Mouse (Mus musculus) intestine, embryonic 14.5 days (tissue): ENCODE results near the gene Slc2a1. TPM values are rescaled to one million over a fixed set of nuclear protein-coding genes. Genes with fewer than 3 reads are reported as not detected.
A peak's percentile ranks its signal among the peaks of the same experiment; 100 is the strongest.

Source experiments
- ATAC-seq: fragments of 200-750 bp; cut with Nextera tagmentation; replicated peaks from 2 replicates; pipeline ENCODE4 v1.8.0; 2017; ENCODE audit warnings: low read depth, moderate number of reproducible peaks, moderate TSS enrichment, moderate library complexity; ENCODE audit not compliant: low FRiP score, low TSS enrichment
- DNase-seq: peaks from one replicate; pipeline ENCODE4 v3.0.0-alpha.2; 2018; ENCODE audit warnings: low spot score
- H3K27ac ChIP-seq: fragments of 300-500 bp; sonication (generic); 2 replicates; pipeline ENCODE4 v1.5.1; 2014; ENCODE audit warnings: low read depth, mild to moderate bottlenecking, control low read depth
- H3K27me3 ChIP-seq: fragments of 300-500 bp; sonication (generic); replicated peaks from 2 replicates; pipeline ENCODE4 v1.6.1; 2014; ENCODE audit warnings: low read length, control low read depth; ENCODE audit not compliant: control insufficient read depth, insufficient read depth
- H3K36me3 ChIP-seq: fragments of 300-500 bp; sonication (generic); 2 replicates; pipeline ENCODE4 v1.6.1; 2014; ENCODE audit warnings: low read length, control low read depth; ENCODE audit not compliant: control insufficient read depth, insufficient read depth
- H3K4me1 ChIP-seq: fragments of 300-500 bp; sonication (generic); replicated peaks from 2 replicates; pipeline ENCODE4 v1.6.1; 2014; ENCODE audit warnings: low read length, control low read depth, mixed read lengths; ENCODE audit not compliant: control insufficient read depth, insufficient read depth
- H3K4me2 ChIP-seq: fragments of 300-500 bp; sonication (generic); 2 replicates; pipeline ENCODE4 v1.6.1; 2014; ENCODE audit warnings: low read length
- H3K4me3 ChIP-seq: fragments of 300-500 bp; sonication (generic); 2 replicates; pipeline ENCODE4 v1.5.1; 2014; ENCODE audit warnings: low read depth, low read length, control low read depth, mixed read lengths
- H3K9ac ChIP-seq: fragments of 300-500 bp; sonication (generic); 2 replicates; pipeline ENCODE4 v1.6.1; 2014; ENCODE audit warnings: mild to moderate bottlenecking, low read length
- H3K9me3 ChIP-seq: fragments of 300-500 bp; sonication (generic); 2 replicates; pipeline ENCODE4 v1.6.1; 2016; ENCODE audit warnings: low read length, control low read depth; ENCODE audit not compliant: control insufficient read depth
- WGBS: fragments of 180-500 bp; shearing (Covaris S2); extraction: QIAGEN DNeasy Blood & Tissue Kit; methylation state at CpG from one replicate; pipeline ENCODE4 v1.1.7; 2014; 5-methylcytosine and 5-hydroxymethylcytosine counted together
- polyA plus RNA-seq: library from polyadenylated mRNA; unstranded; fragments of >200 nt; fragmentation: Nextera tagmentation; extraction: Ambion mirVana; gene quantifications from 2 replicates; pipeline ENCODE4 v1.2.1, GENCODE M21; 2014

The Slc2a1 gene
- polyA plus RNA-seq, 1 experiment from 2014 or later: 132 TPM

GRCm38 (mm10) chr4:119115611-119116070, 7.1 kb downstream of the Slc2a1 start:
- DNase-seq (no peak), ATAC-seq (no peak)
- Histone ChIP-seq H3K9ac (no peak overlapping the region), H3K27me3 (no peaks in the 10 kb centered on the region), H3K27ac (no peak overlapping the region), H3K9me3 (no peaks in the 10 kb centered on the region), H3K36me3 (peaks cover 30% of the 10 kb centered on the region), H3K4me3 (no peak overlapping the region), H3K4me2 (no peak overlapping the region), H3K4me1 (peaks cover 11% of the 10 kb centered on the region)
- 62% methylated on average over 6 of the region's 6 CpGs for WGBS

GRCm38 (mm10) chr4:119116336-119116735, 7.8 kb downstream of the Slc2a1 start:
- Histone ChIP-seq H3K4me2 (no peak overlapping the region), H3K9ac (no peak overlapping the region), H3K4me1 (peaks cover 8% of the 10 kb centered on the region; the same call in 1 of the 2 replicates), H3K4me3 (no peak overlapping the region), H3K36me3 (peaks cover 37% of the 10 kb centered on the region), H3K9me3 (no peaks in the 10 kb centered on the region), H3K27me3 (no peaks in the 10 kb centered on the region), H3K27ac (no peak overlapping the region)
- WGBS: 86% methylated on average over 1 of the region's 1 CpGs
- ATAC-seq: no peak
- DNase-seq: no peak

- WGBS: 83% methylated on average over 5 of the region's 5 CpGs
- peaks cover 40% of the 10 kb centered on the region for H3K36me3 ChIP-seq
- no peak for DNase-seq
- H3K9me3 ChIP-seq: no peaks in the 10 kb centered on the region
- no peak overlapping the region for H3K27ac ChIP-seq
- H3K4me1 ChIP-seq: peaks cover 3% of the 10 kb centered on the region; the same call in 1 of the 2 replicates
- H3K4me2 ChIP-seq: no peak overlapping the region
- H3K27me3 ChIP-seq: no peaks in the 10 kb centered on the region
- no peak for ATAC-seq
- no peak overlapping the region for H3K4me3 ChIP-seq
- H3K9ac ChIP-seq: no peak overlapping the region
Observed at GRCm38 (mm10) chr4:119117571-119117970, 9.1 kb downstream of the Slc2a1 start.

GRCm38 (mm10) chr4:119118659-119119077, 10.2 kb downstream of the Slc2a1 start:
- Histone ChIP-seq H3K4me1 (peaks cover 3% of the 10 kb centered on the region; the same call in 1 of the 2 replicates), H3K4me3 (no peak overlapping the region), H3K4me2 (no peak overlapping the region), H3K9me3 (no peaks in the 10 kb centered on the region), H3K36me3 (peaks cover 36% of the 10 kb centered on the region), H3K9ac (no peak overlapping the region), H3K27me3 (no peaks in the 10 kb centered on the region), H3K27ac (no peak overlapping the region)
- no peak for DNase-seq
- 62% methylated on average over 4 of the region's 4 CpGs for WGBS
- ATAC-seq: no peak

- no peak for ATAC-seq
- Histone ChIP-seq H3K4me1 (peaks cover 3% of the 10 kb centered on the region), H3K36me3 (peaks cover 42% of the 10 kb centered on the region), H3K9ac (no peak overlapping the region), H3K4me3 (no peak overlapping the region), H3K9me3 (no peaks in the 10 kb centered on the region), H3K4me2 (no peak overlapping the region), H3K27ac (no peak overlapping the region), H3K27me3 (no peaks in the 10 kb centered on the region)
- no peak for DNase-seq
- WGBS: 67% methylated on average over 5 of the region's 5 CpGs
Observed at GRCm38 (mm10) chr4:119119354-119119753, 10.8 kb downstream of the Slc2a1 start.

GRCm38 (mm10) chr4:119120095-119120494, 11.6 kb downstream of the Slc2a1 start:
- no peak overlapping the region for H3K9ac ChIP-seq
- ATAC-seq (no peak), DNase-seq (no peak)
- WGBS: 89% methylated on average over 6 of the region's 6 CpGs
- H3K4me1 ChIP-seq: peaks cover under 1% of the 10 kb centered on the region
- no peaks in the 10 kb centered on the region for H3K27me3 ChIP-seq
- H3K4me3 ChIP-seq: no peak overlapping the region
- H3K36me3 ChIP-seq: peaks cover 45% of the 10 kb centered on the region
- no peak overlapping the region for H3K4me2 ChIP-seq
- H3K27ac ChIP-seq: no peak overlapping the region
- no peaks in the 10 kb centered on the region for H3K9me3 ChIP-seq

- DNase-seq (no peak), ATAC-seq (peak; percentile 44; the same call in 1 of the 2 replicates)
- H3K36me3 ChIP-seq: peaks cover 51% of the 10 kb centered on the region
- no peak overlapping the region for H3K27ac ChIP-seq
- no peak overlapping the region for H3K4me2 ChIP-seq
- no peak overlapping the region for H3K9ac ChIP-seq
- WGBS: 37% methylated on average over 4 of the region's 4 CpGs
- H3K27me3 ChIP-seq: no peaks in the 10 kb centered on the region
- H3K9me3 ChIP-seq: no peaks in the 10 kb centered on the region
- no peak overlapping the region for H3K4me3 ChIP-seq
- no peaks in the 10 kb centered on the region; the same call in none of the 2 replicates for H3K4me1 ChIP-seq
Observed at GRCm38 (mm10) chr4:119121249-119121648, 12.7 kb downstream of the Slc2a1 start.

GRCm38 (mm10) chr4:119124771-119125273, 16.3 kb downstream of the Slc2a1 start:
- no peak overlapping the region for H3K4me2 ChIP-seq
- no peaks in the 10 kb centered on the region; the same call in none of the 2 replicates for H3K4me1 ChIP-seq
- H3K4me3 ChIP-seq: no peak overlapping the region
- peaks cover 82% of the 10 kb centered on the region for H3K36me3 ChIP-seq
- no peaks in the 10 kb centered on the region for H3K27me3 ChIP-seq
- ATAC-seq (no peak), DNase-seq (no peak)
- H3K27ac ChIP-seq: no peak overlapping the region
- no peaks in the 10 kb centered on the region for H3K9me3 ChIP-seq
- H3K9ac ChIP-seq: no peak overlapping the region
- 55% methylated on average over 2 of the region's 2 CpGs for WGBS
